Mouse (Mus musculus) embryonic facial prominence, embryonic 11.5 days (tissue): ENCODE measurements around the gene Scn10a. TPM values are rescaled to one million over a fixed set of nuclear protein-coding genes. Genes with fewer than 3 reads are reported as not detected.

Experiments used
- ATAC-seq: fragments of 200-750 bp; cut with Nextera tagmentation; replicated peaks from 2 replicates; pipeline ENCODE4 v1.8.0; 2017; ENCODE audit warnings: low read depth; ENCODE audit not compliant: insufficient number of reproducible peaks, low FRiP score, low TSS enrichment
- DNase-seq: peaks from one replicate; pipeline ENCODE4 v3.0.0-alpha.2; 2015; ENCODE audit warnings: low spot score
- H3K27ac ChIP-seq: fragments of 300-500 bp; sonication (generic); replicated peaks from 2 replicates; pipeline ENCODE4 v1.5.1; 2014; ENCODE audit warnings: mild to moderate bottlenecking, low read depth, low read length, control low read depth
- H3K27me3 ChIP-seq: fragments of 300-500 bp; sonication (generic); 2 replicates; pipeline ENCODE4 v1.6.1; 2014; ENCODE audit warnings: mild to moderate bottlenecking, low read length, moderate library complexity, mixed read lengths; ENCODE audit not compliant: control insufficient read depth, insufficient read depth
- H3K36me3 ChIP-seq: fragments of 300-500 bp; sonication (generic); replicated peaks from 2 replicates; pipeline ENCODE4 v1.6.1; 2014; ENCODE audit warnings: low read depth, mild to moderate bottlenecking, low read length, moderate library complexity, mixed read lengths; ENCODE audit not compliant: control insufficient read depth, insufficient read depth
- H3K4me1 ChIP-seq: fragments of 300-500 bp; sonication (generic); 2 replicates; pipeline ENCODE4 v1.6.1; 2014; ENCODE audit warnings: low read length, mixed read lengths; ENCODE audit not compliant: control insufficient read depth, insufficient read depth
- H3K4me2 ChIP-seq: fragments of 300-500 bp; sonication (generic); 2 replicates; pipeline ENCODE4 v1.6.1; 2014; ENCODE audit warnings: low read depth, mild to moderate bottlenecking, control low read depth, low read length, moderate library complexity
- H3K4me3 ChIP-seq: fragments of 300-500 bp; sonication (generic); 2 replicates; pipeline ENCODE4 v1.5.1; 2014; ENCODE audit warnings: low read depth, low read length, control low read depth
- H3K9ac ChIP-seq: fragments of 300-500 bp; sonication (generic); replicated peaks from 2 replicates; pipeline ENCODE4 v1.6.1; 2014; ENCODE audit warnings: mild to moderate bottlenecking, control low read depth, low read length
- H3K9me3 ChIP-seq: fragments of 300-500 bp; sonication (generic); replicated peaks from 2 replicates; pipeline ENCODE4 v1.6.1; 2016; ENCODE audit warnings: mild to moderate bottlenecking, low read length, inconsistent platforms, mixed read lengths; ENCODE audit not compliant: control insufficient read depth
- WGBS: fragments of 180-500 bp; shearing (Covaris S2); extraction: QIAGEN DNeasy Blood & Tissue Kit; methylation state at CpG from one replicate; pipeline ENCODE4 v1.1.7; 2014; 5-methylcytosine and 5-hydroxymethylcytosine counted together
- polyA plus RNA-seq: library from polyadenylated mRNA; unstranded; fragments of >200 nt; fragmentation: Nextera tagmentation; extraction: Ambion mirVana; gene quantifications from 2 replicates; pipeline ENCODE4 v1.2.1, GENCODE M21; 2014

The Scn10a gene
- polyA plus RNA-seq, 1 experiment from 2014 or later = 0.53 TPM

- Histone ChIP-seq H3K27ac (no peak overlapping the region), H3K27me3 (no peaks in the 10 kb centered on the region), H3K4me2 (no peak overlapping the region), H3K9me3 (no peaks in the 10 kb centered on the region), H3K4me1 (no peaks in the 10 kb centered on the region), H3K9ac (no peak overlapping the region), H3K36me3 (no peaks in the 10 kb centered on the region), H3K4me3 (no peak overlapping the region)
- no peak for ATAC-seq
- DNase-seq = no peak
- WGBS = 70% methylated on average over 16 of the region's 16 CpGs
Measured at GRCm38 (mm10) chr9:119559537-119560276, 159.4 kb downstream of the Scn10a start.

Other genes starting within 250 kb of the Scn10a start
- gene Scn5a, start 140.3 kb downstream of the Scn10a start, polyA plus RNA-seq = 0.52 and 0.61 TPM in 2 replicates
- gene Scn11a, start 106.1 kb upstream of the Scn10a start, polyA plus RNA-seq = 0.11 and 0.14 TPM in 2 replicates
- 64.0 and 74.8 TPM in 2 replicates for gene Wdr48, start 175.6 kb upstream of the Scn10a start, polyA plus RNA-seq
- 18.3 and 20.1 TPM in 2 replicates for gene Gorasp1, start 218.2 kb upstream of the Scn10a start, polyA plus RNA-seq
- 0.10 and 0.33 TPM in 2 replicates for gene Ttc21a, start 218.3 kb upstream of the Scn10a start, polyA plus RNA-seq